Comparison of ENCODE assay signal across 9 mouse cellular contexts in genomic region chr6:101233680-101234079, GRCm38 (mm10).
DNase-seq lines count a peak whose midpoint lies in the region; ATAC-seq lines count a peak whose summit lies in the region.
"Had no signal": no experiment of that assay in that cellular context is flagged by ENCODE, and none has a peak within 500 bp of the region (broad histone marks: within the 10 kb centered on the region; RNA-seq: fewer than 3 reads in every experiment).

No protein-coding gene starts in this region.

- peak; percentile 19 for DNase-seq in layer of hippocampus, adult 11-12 months (ENCODE audit: low spot score)
- no peak for DNase-seq in layer of hippocampus, postnatal 36 days
- peak; percentile 33 for DNase-seq in NIH3T3 (ENCODE audit: low read depth)
- peak; percentile 95 to 97 for DNase-seq in cerebellum, postnatal 10 days
- peak; percentile 69 for DNase-seq in hindbrain, embryonic 14.5 days (ENCODE audit: low spot score)
- DNase-seq in embryo, embryonic 11 days = no peak

- no peak overlapping the region for H3K9ac ChIP-seq in hindbrain, embryonic 14.5 days
- H3K9ac ChIP-seq in kidney, embryonic 16.5 days (replicated peaks; ENCODE audit: low read length) = no peak overlapping the region
- H3K9ac ChIP-seq: limb, embryonic 12.5 days had no signal

- H3K27ac ChIP-seq in hindbrain, embryonic 14.5 days = no peak overlapping the region; the same call in 1 of the 2 replicates
- H3K27ac ChIP-seq in kidney, embryonic 16.5 days (ENCODE audit: low read length) = no peak overlapping the region
- H3K27ac ChIP-seq: limb, embryonic 12.5 days had no signal

- no peak overlapping the region for H3K4me2 ChIP-seq in hindbrain, embryonic 14.5 days (replicated peaks)
- no peak overlapping the region for H3K4me2 ChIP-seq in kidney, embryonic 16.5 days (replicated peaks; ENCODE audit: low read depth, low read length)
- H3K4me2 ChIP-seq: limb, embryonic 12.5 days had no signal

- H3K27me3 ChIP-seq in hindbrain, embryonic 14.5 days (ENCODE audit: control insufficient read depth, insufficient read depth, low read length) = no peaks in the 10 kb centered on the region
- no peaks in the 10 kb centered on the region for H3K27me3 ChIP-seq in kidney, embryonic 16.5 days (ENCODE audit: insufficient read depth, low read length)

- peaks cover 26% of the 10 kb centered on the region for H3K4me1 ChIP-seq in hindbrain, embryonic 14.5 days (replicated peaks; ENCODE audit: control insufficient read depth, insufficient read depth, low read length)
- 0 out of 2 replicates have a peak, but pooled peaks cover 10% of the 10 kb centered on the region for H3K4me1 ChIP-seq in kidney, embryonic 16.5 days (ENCODE audit: insufficient read depth, low read length)

- H3K36me3 ChIP-seq in hindbrain, embryonic 14.5 days (replicated peaks; ENCODE audit: control insufficient read depth, insufficient read depth) = no peaks in the 10 kb centered on the region
- no peaks in the 10 kb centered on the region for H3K36me3 ChIP-seq in kidney, embryonic 16.5 days (ENCODE audit: insufficient read depth, low read length)
- H3K36me3 ChIP-seq: limb, embryonic 12.5 days had no signal

- WGBS in hindbrain, embryonic 14.5 days = 41% methylated on average over 6 of the region's 6 CpGs
- WGBS in kidney, embryonic 16.5 days = 82% methylated on average over 6 of the region's 6 CpGs

- H3K4me3 ChIP-seq in hindbrain, embryonic 14.5 days (replicated peaks; ENCODE audit: low read length) = no peak overlapping the region
- H3K4me3 ChIP-seq in kidney, embryonic 16.5 days (ENCODE audit: low read length) = no peak overlapping the region
- H3K4me3 ChIP-seq: limb, embryonic 12.5 days had no signal

- H3K9me3 ChIP-seq in hindbrain, embryonic 14.5 days (ENCODE audit: control insufficient read depth, low read length) = no peaks in the 10 kb centered on the region
- no peaks in the 10 kb centered on the region for H3K9me3 ChIP-seq in kidney, embryonic 16.5 days (ENCODE audit: low read length)
- H3K9me3 ChIP-seq: limb, embryonic 12.5 days had no signal

- ATAC-seq in hindbrain, embryonic 14.5 days (ENCODE audit: low FRiP score) = peak; percentile 77
- no peak for ATAC-seq in inflammation-experienced regulatory T-cells, adult 6 months
- no peak for ATAC-seq in kidney, embryonic 16.5 days (ENCODE audit: low FRiP score, low TSS enrichment)

Comparison
In these comparisons a context has a peak if more than half of its experiments do, and no peak if none do; other contexts are left out.
1. DNase-seq: peak in layer of hippocampus, adult 11-12 months (single experiment), NIH3T3 (single experiment), cerebellum, postnatal 10 days (2 of 2) and hindbrain, embryonic 14.5 days (single experiment); none in layer of hippocampus, postnatal 36 days (0 of 2) and embryo, embryonic 11 days (single experiment).